14 mouse cellular contexts compared by ENCODE assay signal in the genomic region with DNA sequence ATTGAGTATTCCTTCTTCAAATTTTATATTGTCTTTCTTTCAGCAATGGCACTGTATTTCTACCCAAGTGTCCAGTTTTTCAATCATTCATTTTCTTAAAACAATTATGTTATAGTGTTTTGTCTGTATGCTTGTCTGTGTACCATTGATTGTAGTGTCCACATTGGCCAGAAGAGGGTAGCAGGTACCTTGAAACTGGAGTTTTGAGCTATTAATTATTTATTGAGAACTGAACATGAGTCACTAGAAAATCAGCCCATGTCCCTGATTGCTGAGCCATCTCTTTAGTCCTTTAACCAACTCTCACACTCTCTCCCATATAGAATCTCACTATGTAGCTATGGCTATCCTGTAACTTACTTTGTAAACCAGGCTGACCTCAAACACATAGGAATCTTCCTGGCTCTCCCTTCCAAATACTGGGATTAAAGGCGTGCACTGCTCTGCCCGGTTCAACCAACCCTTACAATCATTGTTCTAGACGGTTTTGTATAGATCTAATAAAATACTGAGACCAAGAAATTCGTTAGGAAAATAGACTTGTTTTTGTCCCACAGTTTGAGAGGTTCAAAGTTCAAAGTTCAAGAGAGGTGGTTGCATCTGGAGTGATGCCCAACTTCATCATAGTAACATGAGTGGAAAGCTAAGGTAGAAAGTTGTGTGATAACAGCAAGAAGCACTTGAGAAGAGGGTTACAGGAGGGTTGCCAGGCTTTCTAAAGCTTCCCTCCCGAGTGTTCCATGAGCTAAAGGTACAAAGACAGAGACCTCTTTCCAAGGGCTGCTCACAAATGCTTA.
A peak's percentile ranks its signal among the peaks of the same experiment; 100 is the strongest.
DNase-seq lines count a peak whose midpoint lies in the region; ATAC-seq and TF ChIP-seq lines count a peak whose summit lies in the region.
"Had no signal": no experiment of that assay in that cellular context is flagged by ENCODE, and none has a peak within 500 bp of the region (broad histone marks: within the 10 kb centered on the region; RNA-seq: fewer than 3 reads in every experiment).

No protein-coding gene starts in this region.

- no peaks in the 10 kb centered on the region for H3K36me3 ChIP-seq in forebrain, postnatal 0 days (ENCODE audit: insufficient read depth)
- no peaks in the 10 kb centered on the region for H3K36me3 ChIP-seq in forebrain, embryonic 16.5 days (ENCODE audit: control insufficient read depth, insufficient read depth)
- H3K36me3 ChIP-seq: limb, embryonic 13.5 days had no signal

- H3K4me3 ChIP-seq in forebrain, postnatal 0 days (ENCODE audit: low read depth, low read length), result no peak overlapping the region
- H3K4me3 ChIP-seq in forebrain, embryonic 16.5 days (replicated peaks; ENCODE audit: low read length), result no peak overlapping the region
- H3K4me3 ChIP-seq: limb, embryonic 13.5 days had no signal

- no peak for DNase-seq in forebrain, postnatal 0 days
- DNase-seq in layer of hippocampus, adult 9-10 months (ENCODE audit: low spot score), result peak; percentile 3
- DNase-seq in layer of hippocampus, postnatal 14 days (ENCODE audit: low spot score in 2 of 2), result no peak
- peak; percentile 9 for DNase-seq in MN1 (ENCODE audit: low spot score)
- DNase-seq in retina, embryonic 14.5 days (ENCODE audit: low spot score), result peak; percentile 44
- no peak for DNase-seq in left cerebral cortex, postnatal 4 days
- DNase-seq in lung, postnatal 36 days, result no peak
- DNase-seq: cerebellum, postnatal 25 days; heart, adult 11 months; heart, postnatal 10 days; layer of hippocampus, adult 9-11 months had no signal

- H3K27me3 ChIP-seq in forebrain, postnatal 0 days (ENCODE audit: insufficient read depth, low read length), result no peaks in the 10 kb centered on the region
- H3K27me3 ChIP-seq in forebrain, embryonic 16.5 days (replicated peaks; ENCODE audit: control insufficient read depth, insufficient read depth, low read length), result no peaks in the 10 kb centered on the region
- H3K27me3 ChIP-seq: limb, embryonic 13.5 days had no signal

- no peak overlapping the region for H3K27ac ChIP-seq in forebrain, postnatal 0 days (ENCODE audit: low read depth, low read length)
- H3K27ac ChIP-seq in forebrain, embryonic 16.5 days (ENCODE audit: low read length), result no peak overlapping the region
- H3K27ac ChIP-seq: limb, embryonic 13.5 days had no signal

- intact Hi-C loops in left cerebral cortex, postnatal 4 days (cut with DNase I), result no loop called here

- no peak overlapping the region for H3K9ac ChIP-seq in forebrain, postnatal 0 days
- no peak overlapping the region for H3K9ac ChIP-seq in forebrain, embryonic 16.5 days (replicated peaks; ENCODE audit: low read depth, low read length)
- H3K9ac ChIP-seq: limb, embryonic 13.5 days had no signal

- no peak for ATAC-seq in forebrain, postnatal 0 days
- no peak for ATAC-seq in forebrain, embryonic 16.5 days

- H3K9me3 ChIP-seq in forebrain, postnatal 0 days (ENCODE audit: low read length), result no peaks in the 10 kb centered on the region
- H3K9me3 ChIP-seq in forebrain, embryonic 16.5 days (ENCODE audit: control insufficient read depth, low read length), result no peaks in the 10 kb centered on the region
- H3K9me3 ChIP-seq: limb, embryonic 13.5 days had no signal

- TF ChIP-seq CTCF in forebrain, postnatal 0 days (IDR thresholded peaks at IDR 0.05; ENCODE audit: low read depth), result peak; percentile 49

- H3K4me2 ChIP-seq in forebrain, postnatal 0 days (ENCODE audit: low read depth), result no peak overlapping the region
- H3K4me2 ChIP-seq in forebrain, embryonic 16.5 days (ENCODE audit: low read length), result no peak overlapping the region
- H3K4me2 ChIP-seq: limb, embryonic 13.5 days; midbrain, embryonic 11.5 days had no signal

- WGBS in forebrain, postnatal 0 days, result 67% methylated on average over 5 of the region's 5 CpGs
- WGBS in forebrain, embryonic 16.5 days, result 61% methylated on average over 5 of the region's 5 CpGs

- no peaks in the 10 kb centered on the region for H3K4me1 ChIP-seq in forebrain, postnatal 0 days (ENCODE audit: insufficient read depth)
- H3K4me1 ChIP-seq in forebrain, embryonic 16.5 days (replicated peaks; ENCODE audit: control insufficient read depth, insufficient read depth, low read length), result no peaks in the 10 kb centered on the region
- H3K4me1 ChIP-seq: limb, embryonic 13.5 days had no signal

Comparison
In these comparisons a context has a peak if more than half of its experiments do, and no peak if none do; other contexts are left out.
1. DNase-seq: peak in layer of hippocampus, adult 9-10 months (single experiment), MN1 (single experiment) and retina, embryonic 14.5 days (single experiment); none in forebrain, postnatal 0 days (single experiment), layer of hippocampus, postnatal 14 days (0 of 2), left cerebral cortex, postnatal 4 days (single experiment) and lung, postnatal 36 days (single experiment).